Mouse (Mus musculus) midbrain, embryonic 14.5 days (tissue): Measurements from ENCODE around the gene Zdhhc24. TPM values are rescaled to one million over a fixed set of nuclear protein-coding genes. Genes with fewer than 3 reads are reported as not detected.

Experiments
- ATAC-seq: fragments of 200-750 bp; cut with Nextera tagmentation; 2 replicates; pipeline ENCODE4 v1.8.0; 2017; ENCODE audit warnings: moderate number of reproducible peaks, moderate library complexity; ENCODE audit not compliant: low FRiP score, low TSS enrichment
- DNase-seq: peaks from one replicate; pipeline ENCODE4 v3.0.0-alpha.2; 2015
- H3K27ac ChIP-seq: fragments of 300-500 bp; sonication (generic); replicated peaks from 2 replicates; pipeline ENCODE4 v1.5.1; 2014; ENCODE audit warnings: mild to moderate bottlenecking, low read depth, low read length, moderate library complexity
- H3K27me3 ChIP-seq: fragments of 300-500 bp; sonication (generic); 2 replicates; pipeline ENCODE4 v1.6.1; 2014; ENCODE audit warnings: low read length, control low read depth, mixed read lengths; ENCODE audit not compliant: control insufficient read depth, insufficient read depth
- H3K36me3 ChIP-seq: fragments of 300-500 bp; sonication (generic); 2 replicates; pipeline ENCODE4 v1.6.1; 2014; ENCODE audit warnings: low read length, control low read depth; ENCODE audit not compliant: control insufficient read depth, insufficient read depth
- H3K4me1 ChIP-seq: fragments of 300-500 bp; sonication (generic); 2 replicates; pipeline ENCODE4 v1.6.1; 2014; ENCODE audit warnings: mild to moderate bottlenecking, antibody characterized with exemption, low read length, control low read depth; ENCODE audit not compliant: control insufficient read depth, insufficient read depth
- H3K4me2 ChIP-seq: fragments of 300-500 bp; sonication (generic); 2 replicates; pipeline ENCODE4 v1.6.1; 2014; ENCODE audit warnings: mild to moderate bottlenecking, low read length, moderate library complexity
- H3K4me3 ChIP-seq: fragments of 300-500 bp; sonication (generic); replicated peaks from 2 replicates; pipeline ENCODE4 v1.5.1; 2014; ENCODE audit warnings: low read depth, low read length
- H3K9ac ChIP-seq: fragments of 300-500 bp; sonication (generic); replicated peaks from 2 replicates; pipeline ENCODE4 v1.6.1; 2014; ENCODE audit warnings: mild to moderate bottlenecking, low read length, moderate library complexity
- H3K9me3 ChIP-seq: fragments of 300-500 bp; sonication (generic); 2 replicates; pipeline ENCODE4 v1.6.1; 2016; ENCODE audit warnings: low read length, control low read depth, mixed read lengths; ENCODE audit not compliant: control insufficient read depth
- WGBS: fragments of 180-500 bp; shearing (Covaris S2); extraction: QIAGEN DNeasy Blood & Tissue Kit; methylation state at CpG from one replicate; pipeline ENCODE4 v1.1.7; 2014; 5-methylcytosine and 5-hydroxymethylcytosine counted together
- polyA plus RNA-seq: library from polyadenylated mRNA; unstranded; fragments of >200 nt; fragmentation: Nextera tagmentation; extraction: Ambion mirVana; gene quantifications from 2 replicates; pipeline ENCODE4 v1.2.1, GENCODE M21; 2014

Gene Zdhhc24
- polyA plus RNA-seq, 1 experiment from 2014 or later: 19.4 TPM

DNA sequence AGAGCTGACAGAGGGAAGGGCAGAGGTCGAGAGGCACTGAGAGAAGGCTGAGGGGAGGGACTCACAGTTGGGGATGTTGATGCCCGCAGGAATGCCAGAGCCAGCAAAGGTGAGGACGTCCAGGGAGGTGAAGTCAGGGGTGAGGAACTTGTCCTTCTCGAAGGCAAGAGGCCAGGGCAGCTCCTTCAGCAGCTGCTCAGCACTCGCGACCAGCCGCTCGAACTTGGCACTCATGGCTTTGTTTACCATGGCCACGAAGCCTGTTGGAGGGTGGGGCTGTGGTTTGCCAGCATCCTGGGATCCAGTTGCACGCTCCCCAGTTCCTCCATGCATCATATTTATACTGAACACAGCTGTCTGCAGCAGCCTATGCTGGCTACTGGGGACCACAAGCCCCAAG lies 38.4 kb downstream of the Zdhhc24 start:
- Histone ChIP-seq H3K4me2 (no peak overlapping the region), H3K36me3 (peaks cover 98% of the 10 kb centered on the region), H3K27me3 (no peaks in the 10 kb centered on the region), H3K4me1 (no peaks in the 10 kb centered on the region), H3K9me3 (no peaks in the 10 kb centered on the region), H3K27ac (no peak overlapping the region), H3K4me3 (no peak overlapping the region), H3K9ac (no peak overlapping the region)
- DNase-seq (no peak), ATAC-seq (no peak)
- 86% methylated on average over 10 of the region's 10 CpGs for WGBS

DNA sequence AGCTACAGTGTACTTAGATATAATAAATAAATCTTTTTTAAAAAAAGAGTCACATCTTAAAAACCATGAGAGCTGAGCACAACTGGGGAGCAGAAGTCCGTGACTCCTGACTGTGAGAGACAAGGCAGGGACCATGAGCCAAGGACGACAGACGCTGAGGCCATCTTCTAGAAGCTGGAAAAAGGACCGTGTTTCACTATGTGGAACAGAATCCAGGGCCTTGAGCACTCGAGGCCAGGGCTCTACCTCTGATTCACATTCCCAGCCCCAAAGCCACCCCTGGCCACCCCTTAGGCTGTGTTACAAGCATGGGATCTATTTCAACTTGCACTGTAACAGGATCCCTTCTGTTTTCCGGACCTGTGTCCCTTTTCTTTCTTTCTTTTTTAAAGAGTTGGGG lies 41.2 kb downstream of the Zdhhc24 start:
- Histone ChIP-seq H3K4me3 (no peak overlapping the region), H3K4me2 (no peak overlapping the region), H3K27ac (no peak overlapping the region), H3K36me3 (peaks cover 96% of the 10 kb centered on the region), H3K4me1 (no peaks in the 10 kb centered on the region), H3K9me3 (no peaks in the 10 kb centered on the region), H3K9ac (no peak overlapping the region), H3K27me3 (no peaks in the 10 kb centered on the region)
- DNase-seq: no peak
- WGBS: 88% methylated on average over 6 of the region's 6 CpGs
- no peak for ATAC-seq

DNA sequence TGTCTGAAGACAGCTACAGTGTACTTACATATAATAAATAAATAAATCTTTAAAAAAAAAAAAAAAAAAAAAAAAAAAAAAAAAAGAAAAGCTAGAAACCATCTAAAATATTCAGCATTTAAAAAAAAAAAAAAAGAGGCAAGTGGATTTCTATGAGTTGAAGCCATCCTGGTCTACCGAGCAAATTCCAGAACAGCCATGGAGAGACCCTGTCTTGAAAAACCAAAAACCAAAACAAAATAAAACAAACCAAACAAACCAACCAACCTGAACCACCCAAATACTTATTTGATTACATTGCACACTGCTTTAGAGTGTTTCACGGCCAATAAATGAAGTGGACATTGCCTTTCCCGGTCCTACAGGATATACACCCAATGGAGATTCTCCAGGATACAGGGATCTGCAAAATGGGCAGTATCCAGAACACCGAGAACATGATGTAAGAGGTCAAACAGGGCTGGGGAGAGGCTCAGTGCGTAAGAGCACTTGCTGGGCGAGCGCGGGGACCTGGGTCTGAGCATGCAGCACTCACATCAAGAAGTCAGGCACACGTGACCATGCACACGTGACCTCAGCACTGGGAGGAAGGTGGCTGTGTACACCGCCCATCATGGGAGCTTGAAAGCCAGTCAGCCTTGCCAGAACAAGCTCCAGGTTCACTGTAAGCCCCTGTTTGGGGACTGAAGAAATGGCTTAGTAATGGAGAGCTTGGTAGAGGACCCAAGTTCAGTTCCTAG lies 46.8 kb downstream of the Zdhhc24 start:
- Histone ChIP-seq H3K27me3 (no peaks in the 10 kb centered on the region), H3K27ac (no peak overlapping the region), H3K4me2 (no peak overlapping the region), H3K9ac (no peak overlapping the region), H3K9me3 (no peaks in the 10 kb centered on the region), H3K36me3 (peaks cover 58% of the 10 kb centered on the region), H3K4me1 (peaks cover 19% of the 10 kb centered on the region), H3K4me3 (no peak overlapping the region)
- WGBS: 96% methylated on average over 11 of the region's 11 CpGs
- ATAC-seq (no peak), DNase-seq (no peak)

DNA sequence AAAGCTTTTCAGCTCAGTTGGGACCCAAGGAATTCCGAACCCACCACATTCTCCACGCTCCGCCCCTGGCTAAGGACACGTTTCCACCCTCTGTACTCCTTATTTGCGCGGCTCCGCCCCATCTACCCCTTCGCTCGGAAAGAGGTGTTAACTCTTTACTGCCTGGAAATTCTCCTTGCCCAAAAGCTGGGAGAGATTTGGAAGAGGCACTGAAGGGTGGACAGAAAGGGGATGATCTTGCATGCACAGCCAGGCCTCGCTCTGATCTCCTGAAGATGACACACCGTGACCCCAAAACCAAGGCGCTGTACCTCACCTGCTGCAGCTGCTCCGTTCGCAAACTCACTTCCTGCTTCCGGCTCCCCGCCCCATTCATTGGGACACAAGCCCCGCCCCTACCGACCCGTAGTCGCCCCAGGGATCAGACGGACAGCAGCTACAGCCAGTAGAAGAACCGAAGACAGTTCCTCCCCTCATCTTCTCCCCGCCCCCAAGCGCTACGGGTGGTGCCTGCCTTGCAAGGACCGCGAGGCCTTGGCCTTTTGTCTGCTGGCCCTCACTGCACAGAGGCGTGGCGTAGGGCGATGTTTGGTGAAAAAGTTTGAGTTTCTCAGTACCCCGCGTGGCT lies 49.5 kb downstream of the Zdhhc24 start, which contains the start of gene Dpp3:
TSS of gene Dpp3 (minus strand) at position 384 of the 628 bp plus-strand sequence.
- ATAC-seq (peak; percentile 98), DNase-seq (peak; percentile 99)
- H3K4me2 ChIP-seq: peak within 1 kb of the TSS; percentile 85
- WGBS: under 1% methylated on average over 32 of the region's 32 CpGs
- peak within 1 kb of the TSS; percentile 48 for H3K4me3 ChIP-seq
- H3K27me3 ChIP-seq: no peaks in the 10 kb centered on the region
- peaks cover 44% of the 10 kb centered on the region for H3K36me3 ChIP-seq
- peaks cover 19% of the 10 kb centered on the region for H3K4me1 ChIP-seq
- H3K9me3 ChIP-seq: no peaks in the 10 kb centered on the region
- peak within 1 kb of the TSS; percentile 66 for H3K9ac ChIP-seq
- H3K27ac ChIP-seq: peak within 1 kb of the TSS; percentile 82

DNA sequence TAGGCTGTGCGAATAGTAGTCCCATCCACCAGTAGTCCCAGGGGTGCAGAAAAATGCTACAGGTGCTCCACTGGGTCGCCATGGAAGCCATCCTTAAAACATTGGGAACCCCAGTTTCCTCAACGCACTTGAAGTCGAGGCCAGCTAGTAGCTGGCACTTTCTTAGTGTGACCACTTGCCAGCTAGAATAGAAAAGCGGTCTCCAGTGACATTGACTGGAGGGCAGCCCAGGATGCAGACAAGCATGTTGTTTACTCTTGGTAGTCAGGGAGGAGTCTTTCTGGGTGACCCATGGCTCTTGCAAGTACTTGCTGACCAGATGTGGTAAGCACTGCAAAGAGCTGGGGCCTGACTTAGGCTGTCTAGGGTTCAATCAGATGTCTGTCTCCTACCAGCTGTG lies 50.3 kb downstream of the Zdhhc24 start:
- ATAC-seq (peak; percentile 12; the same call in 1 of the 2 replicates), DNase-seq (no peak)
- H3K36me3 ChIP-seq: peaks cover 41% of the 10 kb centered on the region
- H3K9ac ChIP-seq: peak overlapping the region; percentile 66
- H3K27ac ChIP-seq: peak overlapping the region; percentile 82
- WGBS: 56% methylated on average over 5 of the region's 5 CpGs
- H3K9me3 ChIP-seq: no peaks in the 10 kb centered on the region
- H3K27me3 ChIP-seq: no peaks in the 10 kb centered on the region
- peak overlapping the region; percentile 85 for H3K4me2 ChIP-seq
- H3K4me1 ChIP-seq: peaks cover 19% of the 10 kb centered on the region
- peak overlapping the region; percentile 48 for H3K4me3 ChIP-seq

Other genes starting within 250 kb of the Zdhhc24 start
- gene Gm960, start 180.0 kb upstream of the Zdhhc24 start, polyA plus RNA-seq: 6.2 and 7.6 TPM in 2 replicates
- gene Sptbn2, start 167.5 kb upstream of the Zdhhc24 start, polyA plus RNA-seq: 37.6 and 43.0 TPM in 2 replicates
- gene Rbm4b, start 122.2 kb upstream of the Zdhhc24 start, polyA plus RNA-seq: 176 and 190 TPM in 2 replicates
- 101 and 113 TPM in 2 replicates for gene Rbm4, start 84.8 kb upstream of the Zdhhc24 start, polyA plus RNA-seq
- 12.7 and 14.4 TPM in 2 replicates for gene Gm21992, start 67.1 kb upstream of the Zdhhc24 start, polyA plus RNA-seq
- gene Rbm14, start 67.0 kb upstream of the Zdhhc24 start, polyA plus RNA-seq: 62.0 and 68.9 TPM in 2 replicates
- 36.5 and 41.4 TPM in 2 replicates for gene Ccs, start 39.3 kb upstream of the Zdhhc24 start, polyA plus RNA-seq
- 0.49 and 0.63 TPM in 2 replicates for gene Ccdc87, start 39.3 kb upstream of the Zdhhc24 start, polyA plus RNA-seq
- gene Ctsf, start 23.5 kb upstream of the Zdhhc24 start, polyA plus RNA-seq: 57.3 and 63.7 TPM in 2 replicates
- gene Actn3, start 759 bp upstream of the Zdhhc24 start, polyA plus RNA-seq: 2.1 and 3.1 TPM in 2 replicates
- 8.9 and 17.9 TPM in 2 replicates for gene Bbs1, start 28.0 kb downstream of the Zdhhc24 start, polyA plus RNA-seq
- 102 and 103 TPM in 2 replicates for gene Dpp3, start 49.6 kb downstream of the Zdhhc24 start, polyA plus RNA-seq
- gene Peli3, start 64.5 kb downstream of the Zdhhc24 start, polyA plus RNA-seq: 10.7 and 12.2 TPM in 2 replicates
- 117 and 122 TPM in 2 replicates for gene Mrpl11, start 83.5 kb downstream of the Zdhhc24 start, polyA plus RNA-seq
- 0.24 and 0.58 TPM in 2 replicates for gene Npas4, start 111.6 kb downstream of the Zdhhc24 start, polyA plus RNA-seq
- gene Slc29a2, start 145.2 kb downstream of the Zdhhc24 start, polyA plus RNA-seq: 6.2 and 8.7 TPM in 2 replicates
- 69.7 and 77.4 TPM in 2 replicates for gene B4gat1, start 160.2 kb downstream of the Zdhhc24 start, polyA plus RNA-seq
- gene AC124502.3, start 160.2 kb downstream of the Zdhhc24 start, polyA plus RNA-seq: 1.5 and 1.6 TPM in 2 replicates
- 32.0 and 39.0 TPM in 2 replicates for gene Brms1, start 162.7 kb downstream of the Zdhhc24 start, polyA plus RNA-seq
- 0.58 and 1.6 TPM in 2 replicates for gene Rin1, start 171.8 kb downstream of the Zdhhc24 start, polyA plus RNA-seq
- gene Cd248, start 189.4 kb downstream of the Zdhhc24 start, polyA plus RNA-seq: 6.2 and 20.4 TPM in 2 replicates
- 8.3 and 15.7 TPM in 2 replicates for gene Tmem151a, start 206.9 kb downstream of the Zdhhc24 start, polyA plus RNA-seq
- 62.2 and 62.7 TPM in 2 replicates for gene Yif1a, start 209.9 kb downstream of the Zdhhc24 start, polyA plus RNA-seq
- 518 and 616 TPM in 2 replicates for gene Cnih2, start 219.9 kb downstream of the Zdhhc24 start, polyA plus RNA-seq
- gene Rab1b, start 228.4 kb downstream of the Zdhhc24 start, polyA plus RNA-seq: 227 and 228 TPM in 2 replicates
- gene Klc2, start 239.9 kb downstream of the Zdhhc24 start, polyA plus RNA-seq: 52.5 and 59.0 TPM in 2 replicates